Mouse (Mus musculus) heart, adult 9 months (tissue): Measurements from ENCODE around the gene H2al1b.
A peak's percentile ranks its signal among the peaks of the same experiment; 100 is the strongest.
"Not testable (repeated sequence)": the region's sequence is repeated elsewhere in the genome, so short reads cannot be mapped to it uniquely, and the experiment has no call there.

Source experiments
- DNase-seq, 2 experiments: peaks; one replicate each; pipeline ENCODE4 v3.0.0; 2022; ENCODE audit warnings: low spot score in 2 of 2

The H2al1b gene

DNA sequence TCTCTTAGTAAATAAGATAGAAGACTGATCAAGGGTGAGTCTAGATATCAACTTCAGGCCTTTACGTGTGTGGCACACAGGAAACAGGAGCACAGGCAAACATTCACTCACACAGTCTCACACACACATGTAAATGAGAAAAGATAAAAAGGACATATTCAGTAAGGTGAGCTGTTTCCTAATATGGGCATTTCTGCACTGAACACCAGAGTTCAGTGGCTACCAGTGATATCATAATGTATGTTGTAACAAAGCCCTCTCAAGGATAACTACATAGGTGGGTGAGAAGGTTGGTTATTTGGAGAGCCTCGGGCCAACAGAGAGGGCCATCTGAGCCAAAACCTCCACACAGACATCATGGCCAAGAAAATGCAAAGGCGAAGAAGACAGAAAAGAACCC, at the start of gene H2al1b:
H2al1b (plus strand) TSS at position 301 of the 400 bp plus-strand sequence.
- not testable (repeated sequence) for DNase-seq

DNA sequence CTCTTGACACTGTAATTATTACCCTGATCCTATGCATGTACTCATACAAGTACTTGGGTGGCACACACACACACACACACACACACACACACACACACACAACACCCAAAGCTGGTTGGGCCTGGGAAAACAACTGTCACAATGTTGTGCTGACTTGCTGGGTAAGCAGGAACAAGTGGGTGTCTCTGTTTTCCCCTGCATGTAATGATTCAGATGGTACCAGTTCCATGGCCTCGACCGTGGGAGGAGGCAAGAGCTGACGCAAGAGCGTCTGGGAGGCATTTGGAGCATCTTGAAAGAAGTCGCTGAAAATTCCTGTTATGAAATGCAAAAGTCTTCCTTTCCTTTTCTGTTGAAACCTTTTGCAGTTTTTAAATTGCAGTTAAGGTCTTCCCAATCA, 48.2 kb upstream of the H2al1b start:
- peak in 1 of 2 experiments; percentile 8 for DNase-seq

DNA sequence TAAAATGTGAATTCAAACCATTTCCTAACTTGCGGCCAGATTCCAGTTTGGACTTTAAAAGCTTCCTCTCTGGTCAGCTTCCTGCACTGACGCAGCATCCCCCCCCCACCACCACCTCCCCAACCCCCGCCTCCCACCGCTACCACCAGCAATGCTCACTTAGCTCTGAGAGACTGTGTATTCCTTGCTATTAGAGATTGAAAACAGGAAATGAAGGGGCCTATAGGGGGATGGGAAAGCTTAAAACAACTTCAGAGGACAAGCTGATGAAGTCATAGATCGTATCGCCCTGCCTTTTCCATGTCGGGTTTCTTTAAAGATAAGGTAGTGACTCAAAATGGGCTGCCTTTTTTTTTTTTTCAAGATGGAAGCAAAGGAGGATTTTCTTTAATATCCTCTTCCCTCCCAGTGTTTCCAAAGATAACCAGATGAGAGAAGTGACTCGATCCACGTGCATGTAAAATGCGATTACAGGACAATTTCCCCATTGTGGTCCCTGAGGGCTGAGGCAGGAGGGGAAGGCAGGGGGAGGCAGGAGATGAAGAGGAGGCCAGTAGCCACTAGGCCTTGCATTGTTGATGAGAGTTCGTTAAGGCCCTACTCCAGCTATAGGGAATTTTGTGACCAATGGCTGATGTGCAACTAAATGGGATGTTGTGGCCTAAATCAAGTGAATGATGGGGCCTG, 47.6 kb upstream of the H2al1b start:
- peak in 1 of 2 experiments; percentile 4 for DNase-seq

DNA sequence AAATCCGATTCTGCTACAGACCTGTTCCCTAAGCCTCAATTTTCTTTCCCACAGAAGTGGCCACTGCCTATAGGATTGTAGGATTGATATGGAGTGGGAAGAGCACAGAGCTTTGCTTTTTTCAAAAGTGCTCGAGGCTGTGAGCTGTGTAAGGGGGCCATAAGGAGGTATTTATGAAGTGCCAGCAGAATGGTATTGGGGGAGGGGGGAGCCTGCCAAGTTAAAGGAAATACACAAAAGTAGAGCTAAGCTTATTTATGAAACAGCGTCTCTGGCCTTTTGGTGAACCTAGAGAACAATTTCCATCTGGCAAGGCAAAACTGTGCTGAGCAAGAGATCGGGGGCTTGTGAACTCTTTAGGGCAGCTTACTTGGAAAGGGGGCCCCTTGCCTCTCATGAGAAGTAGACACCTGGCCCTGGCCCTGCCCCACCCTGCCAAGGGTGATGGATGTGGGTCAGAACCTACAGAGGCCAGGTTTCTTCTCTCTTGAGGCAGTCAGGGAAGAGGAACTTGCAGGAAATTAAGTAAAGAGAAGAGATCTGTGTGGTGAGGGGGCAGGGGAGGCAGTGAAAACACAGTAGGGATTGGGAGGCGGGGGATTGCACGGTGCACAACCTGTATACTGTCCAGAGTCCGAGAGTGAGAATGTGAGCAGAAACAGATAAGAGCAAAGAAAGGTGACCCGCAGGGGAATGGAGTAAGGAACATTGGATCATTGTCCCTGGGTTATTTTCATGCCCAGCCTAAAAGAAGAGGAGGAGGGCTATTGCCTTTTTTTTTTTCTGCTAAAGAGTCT, 46.5 kb upstream of the H2al1b start:
- no peak for DNase-seq

DNA sequence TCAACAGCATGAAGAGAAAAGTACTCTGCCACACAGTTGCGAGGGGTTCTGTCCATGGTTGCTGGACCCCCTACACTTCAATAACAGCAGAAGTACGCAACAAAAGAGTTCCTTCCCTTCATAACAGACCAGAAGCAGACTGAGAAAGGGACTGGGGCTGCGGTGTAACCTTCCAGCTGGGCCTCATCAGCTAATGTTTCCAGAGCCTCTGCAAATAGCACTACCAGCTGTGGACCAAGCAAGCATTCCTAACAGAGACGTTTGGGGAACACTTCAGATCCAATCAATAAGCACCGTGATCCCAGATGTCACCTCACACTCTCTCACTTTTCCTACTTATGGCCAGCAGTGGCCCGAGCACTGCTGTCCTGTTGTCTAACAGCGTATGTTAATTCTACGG, 37.3 kb upstream of the H2al1b start:
- no peak for DNase-seq

DNA sequence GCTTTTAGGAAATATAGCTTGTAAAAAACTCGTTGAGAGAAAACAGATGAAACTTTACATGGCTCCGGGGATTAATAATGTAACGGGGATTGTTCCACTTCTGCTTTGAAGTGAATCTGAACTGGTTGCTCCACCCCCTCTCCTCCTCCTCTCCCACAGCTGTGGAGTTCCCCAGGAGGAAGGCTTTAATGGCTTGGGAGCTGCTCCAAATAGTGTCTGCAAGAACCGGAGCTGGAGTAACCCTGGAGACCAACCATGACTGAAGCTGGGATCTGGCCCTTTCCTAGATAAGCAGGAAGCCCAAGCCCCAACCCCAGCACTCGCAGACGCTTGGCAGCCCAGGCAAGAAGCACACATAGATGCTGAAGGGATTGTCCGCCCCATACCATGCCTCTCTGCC, 34.4 kb upstream of the H2al1b start:
- peak in 1 of 2 experiments; percentile 56 for DNase-seq

GRCm38 (mm10) chrX:11269074-11269473, 33.2 kb upstream of the H2al1b start:
- peak; percentile 5 to 36 for DNase-seq

DNA sequence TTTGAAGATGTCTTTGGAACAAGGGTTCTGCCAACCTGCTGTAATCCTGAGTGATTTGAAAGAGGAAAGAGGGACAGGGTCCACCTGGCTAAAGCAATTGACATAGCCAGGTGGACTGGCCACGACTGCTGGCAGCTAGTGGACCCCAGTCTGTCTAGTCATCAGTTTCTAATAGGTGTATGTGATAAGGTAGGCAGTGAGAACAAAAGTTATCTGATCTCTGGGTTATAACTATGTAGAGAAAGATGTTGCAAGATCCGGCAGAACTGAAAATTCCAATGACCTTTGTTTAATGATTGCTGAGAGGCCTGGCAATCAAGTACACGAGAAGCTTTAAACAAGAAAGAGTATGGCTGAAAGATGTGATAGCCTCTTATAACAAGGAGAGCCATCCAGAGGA, 29.0 kb upstream of the H2al1b start:
- DNase-seq = no peak

GRCm38 (mm10) chrX:11277083-11277482, 25.1 kb upstream of the H2al1b start:
- DNase-seq = no peak

GRCm38 (mm10) chrX:11280741-11281140, 21.5 kb upstream of the H2al1b start:
- DNase-seq = no peak

DNA sequence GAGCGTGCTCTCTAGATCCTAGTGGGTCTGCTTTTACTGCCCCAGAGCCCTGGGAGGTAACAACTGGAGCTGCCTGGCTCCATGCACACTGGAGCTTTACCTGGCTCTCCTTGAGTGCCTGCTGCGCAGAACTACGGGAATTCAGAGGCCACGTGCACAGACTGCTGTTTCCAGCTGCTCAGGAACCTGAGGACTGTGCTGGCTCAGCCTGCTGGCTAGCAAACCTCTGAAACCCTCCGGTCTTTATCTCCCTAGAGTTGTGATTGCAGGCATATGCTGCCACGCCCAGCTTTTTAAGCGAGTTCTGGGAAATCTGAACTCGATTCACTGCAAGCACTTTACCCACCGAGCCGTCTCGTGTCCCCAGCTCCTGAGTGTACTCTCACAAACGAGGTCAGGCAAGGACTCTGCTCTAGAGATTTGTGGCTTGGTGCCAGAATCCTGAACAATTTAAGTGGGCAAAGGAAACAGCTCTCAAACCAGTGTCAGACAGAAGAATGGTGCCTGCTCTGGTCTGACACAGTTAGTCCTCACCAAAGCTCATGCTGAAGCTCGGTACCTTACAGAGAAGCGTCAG, 13.8 kb upstream of the H2al1b start:
- peak; percentile 1 to 28 for DNase-seq

- DNase-seq = no peak
These were observed 13.0 kb upstream of the H2al1b start for GRCm38 (mm10) chrX:11289244-11289643.

GRCm38 (mm10) chrX:11298957-11299356, 3.3 kb upstream of the H2al1b start, which contains the start of gene H2al1a:
H2al1a (plus strand) TSS chrX:11299257.
- not testable (repeated sequence) for DNase-seq

DNA sequence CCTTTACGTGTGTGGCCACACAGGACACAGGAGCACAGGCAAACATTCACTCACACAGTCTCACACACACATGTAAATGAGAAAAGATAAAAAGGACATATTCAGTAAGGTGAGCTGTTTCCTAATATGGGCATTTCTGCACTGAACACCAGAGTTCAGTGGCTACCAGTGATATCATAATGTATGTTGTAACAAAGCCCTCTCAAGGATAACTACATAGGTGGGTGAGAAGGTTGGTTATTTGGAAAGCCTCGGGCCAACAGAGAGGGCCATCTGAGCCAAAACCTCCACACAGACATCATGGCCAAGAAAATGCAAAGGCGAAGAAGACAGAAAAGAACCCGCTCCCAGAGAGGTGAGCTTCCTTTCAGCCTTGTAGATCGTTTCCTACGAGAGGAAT, 3.1 kb downstream of the H2al1b start, which contains the start of gene H2al1c:
H2al1c (plus strand) TSS at position 301 of the 400 bp plus-strand sequence.
- DNase-seq = not testable (repeated sequence)

GRCm38 (mm10) chrX:11308524-11308923, 6.3 kb downstream of the H2al1b start, which contains the start of gene H2al1d:
H2al1d (plus strand) TSS chrX:11308824.
- DNase-seq = not testable (repeated sequence)

GRCm38 (mm10) chrX:11311634-11312033, 9.4 kb downstream of the H2al1b start, which contains the start of gene H2al1e:
H2al1e (plus strand) TSS chrX:11311934.
- DNase-seq = not testable (repeated sequence)

DNA sequence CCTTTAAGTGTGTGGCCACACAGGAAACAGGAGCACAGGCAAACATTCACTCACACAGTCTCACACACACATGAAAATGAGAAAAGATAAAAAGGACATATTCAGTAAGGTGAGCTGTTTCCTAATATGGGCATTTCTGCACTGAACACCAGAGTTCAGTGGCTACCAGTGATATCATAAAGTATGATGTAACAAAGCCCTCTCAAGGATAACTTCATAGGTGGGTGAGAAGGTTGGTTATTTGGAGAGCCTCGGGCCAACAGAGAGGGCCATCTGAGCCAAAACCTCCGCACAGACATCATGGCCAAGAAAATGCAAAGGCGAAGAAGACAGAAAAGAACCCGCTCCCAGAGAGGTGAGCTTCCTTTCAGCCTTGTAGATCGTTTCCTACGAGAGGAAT, 12.6 kb downstream of the H2al1b start, which contains the start of gene H2al1f:
H2al1f (plus strand) TSS at position 301 of the 400 bp plus-strand sequence.
- DNase-seq = not testable (repeated sequence)

GRCm38 (mm10) chrX:11317956-11318355, 15.7 kb downstream of the H2al1b start, which contains the start of gene H2al1g:
H2al1g (plus strand) TSS chrX:11318256.
- DNase-seq = not testable (repeated sequence)

- DNase-seq = not testable (repeated sequence)
These were observed 19.0 kb downstream of the H2al1b start, which contains the start of gene H2al1h for GRCm38 (mm10) chrX:11321192-11321591. H2al1h (plus strand) TSS chrX:11321492.

- DNase-seq = not testable (repeated sequence)
These were observed 22.1 kb downstream of the H2al1b start, which contains the start of gene H2al1i for GRCm38 (mm10) chrX:11324359-11324758. H2al1i (plus strand) TSS chrX:11324659.

DNA sequence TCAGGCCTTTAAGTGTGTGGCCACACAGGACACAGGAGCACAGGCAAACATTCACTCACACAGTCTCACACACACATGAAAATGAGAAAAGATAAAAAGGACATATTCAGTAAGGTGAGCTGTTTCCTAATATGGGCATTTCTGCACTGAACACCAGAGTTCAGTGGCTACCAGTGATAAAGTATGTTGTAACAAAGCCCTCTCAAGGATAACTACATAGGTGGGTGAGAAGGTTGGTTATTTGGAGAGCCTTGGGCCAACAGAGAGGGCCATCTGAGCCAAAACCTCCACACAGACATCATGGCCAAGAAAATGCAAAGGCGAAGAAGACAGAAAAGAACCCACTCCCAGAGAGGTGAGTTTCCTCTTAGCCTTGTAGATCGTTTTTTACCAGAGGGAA, 25.3 kb downstream of the H2al1b start, which contains the start of gene H2al1j:
H2al1j (plus strand) TSS at position 301 of the 400 bp plus-strand sequence.
- DNase-seq = not testable (repeated sequence)

GRCm38 (mm10) chrX:11345762-11346161, 43.5 kb downstream of the H2al1b start:
- DNase-seq = no peak
